Mouse (Mus musculus) heart, adult 8-10 months (tissue): ENCODE data around the gene Astn2. TPM values are rescaled to one million over a fixed set of nuclear protein-coding genes. Genes with fewer than 3 reads are reported as not detected.

ENCODE experiments used
- DNase-seq: peaks from one replicate; pipeline ENCODE4 v3.0.0; 2022; ENCODE audit warnings: low spot score
- total RNA-seq, 4 experiments: library from RNA; stranded (reverse); gene quantifications; 2 replicates each; pipeline ENCODE4 v1.2.4; 2022

The Astn2 gene
- 1 to 10 TPM in 1 of 4 experiments, under 1 TPM in 3; 0.56 to 1.0 (median 0.88) TPM for total RNA-seq

DNA sequence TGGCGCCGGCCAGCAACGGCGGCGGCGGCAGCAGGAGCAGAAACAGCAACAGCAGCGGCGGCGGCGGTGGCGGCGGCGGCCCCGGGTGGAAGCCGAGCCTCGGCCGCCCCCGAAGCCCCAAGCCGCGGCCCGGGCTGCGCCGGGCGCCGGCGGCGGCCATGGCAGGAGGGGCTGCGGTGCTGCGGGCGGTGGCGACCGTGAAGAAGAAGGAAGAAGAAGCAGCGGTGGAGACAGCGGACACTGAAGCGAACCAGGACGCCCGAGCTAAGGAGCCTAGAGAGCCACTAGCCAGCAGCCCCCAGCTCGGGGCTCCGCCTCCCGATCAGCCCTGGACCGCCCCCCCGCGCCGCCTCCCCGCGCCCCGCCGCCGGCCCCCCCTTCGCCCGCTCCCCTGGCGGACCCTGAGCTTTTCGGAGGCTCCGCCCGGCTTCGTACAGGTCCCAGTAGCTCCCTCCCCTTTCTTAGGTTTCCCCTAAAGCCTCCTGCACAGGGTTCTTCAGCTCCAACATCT is at the start of gene Astn2:
TSS of gene Astn2 (minus strand) at position 411 of the 511 bp plus-strand sequence.
- DNase-seq = no peak

DNA sequence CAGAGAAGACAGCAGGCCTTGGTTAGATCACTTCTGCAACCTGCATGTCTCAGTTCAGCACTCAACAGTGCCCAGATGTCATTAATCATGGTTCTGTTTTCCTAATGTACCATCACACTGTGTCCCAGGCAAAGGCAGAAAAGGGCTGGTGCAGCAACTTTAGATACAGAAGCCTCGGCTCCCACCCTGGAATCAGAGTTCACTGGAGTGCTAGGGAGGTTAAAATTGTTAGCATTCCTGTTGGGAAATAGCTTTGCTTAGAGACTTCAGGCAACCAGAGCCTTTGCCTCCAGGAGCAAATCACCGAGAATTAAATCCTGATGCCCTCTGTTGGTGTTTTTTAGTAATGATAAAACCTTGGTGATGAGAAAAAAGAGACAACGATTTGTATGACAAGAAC is 45.7 kb upstream of the Astn2 start:
- DNase-seq = no peak

DNA sequence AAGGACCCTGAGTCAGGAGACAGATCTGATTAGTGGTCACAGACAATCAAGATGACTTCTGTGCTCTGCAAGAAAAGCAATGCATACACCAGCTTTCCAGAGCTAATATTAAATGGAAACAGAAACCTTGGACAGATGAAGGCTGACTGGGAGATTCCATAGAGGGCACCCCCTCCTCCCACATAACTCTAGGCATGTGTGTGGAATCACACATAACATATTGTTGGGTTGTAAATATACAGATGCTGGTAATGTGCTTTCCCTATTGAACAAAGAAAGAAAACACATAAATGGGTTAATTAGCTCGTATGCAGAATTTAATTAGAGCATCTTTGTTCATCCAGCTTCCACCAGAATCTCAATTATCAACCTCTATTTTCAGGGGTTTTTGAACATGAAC is 26.8 kb upstream of the Astn2 start:
- DNase-seq = no peak

DNA sequence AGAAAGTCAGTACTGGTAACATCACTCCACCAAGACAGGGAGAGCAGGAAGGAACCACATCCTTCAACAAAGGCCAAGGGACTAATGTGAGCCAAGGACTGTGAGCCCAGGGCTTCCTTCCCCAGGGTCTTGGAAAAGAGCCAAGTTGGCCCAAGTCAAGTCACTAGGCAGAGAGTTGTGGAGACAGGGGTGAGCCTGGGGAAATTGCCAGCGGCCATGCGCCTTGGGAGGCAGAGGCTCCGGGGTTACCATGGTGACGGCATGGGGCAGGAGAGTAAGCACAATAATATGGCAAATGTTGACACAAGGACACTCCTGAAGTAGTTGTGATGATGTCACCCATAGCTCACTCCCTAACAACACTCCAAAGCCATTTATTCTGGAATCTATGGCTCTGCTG is 21.4 kb upstream of the Astn2 start:
- peak; percentile 29 for DNase-seq

DNA sequence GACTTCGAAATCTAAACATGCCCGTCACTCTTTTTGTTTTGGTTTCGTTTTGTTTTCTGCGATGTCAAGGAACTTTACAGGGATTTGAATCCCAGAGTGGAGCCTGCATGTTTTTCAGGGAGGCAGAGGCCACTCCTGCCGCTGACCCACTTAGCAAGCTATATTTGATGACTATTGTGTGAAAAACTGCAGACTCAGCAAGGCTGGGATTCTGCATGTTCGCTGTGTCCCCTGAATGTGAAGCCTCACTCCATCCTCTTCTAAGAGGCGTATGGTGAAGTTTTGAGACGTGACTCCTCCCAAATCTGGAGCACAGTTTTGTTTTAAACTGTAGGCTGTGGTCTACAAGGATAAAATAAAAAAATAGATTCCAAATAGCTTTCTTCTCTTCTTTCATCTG is 10.4 kb upstream of the Astn2 start:
- no peak for DNase-seq

DNA sequence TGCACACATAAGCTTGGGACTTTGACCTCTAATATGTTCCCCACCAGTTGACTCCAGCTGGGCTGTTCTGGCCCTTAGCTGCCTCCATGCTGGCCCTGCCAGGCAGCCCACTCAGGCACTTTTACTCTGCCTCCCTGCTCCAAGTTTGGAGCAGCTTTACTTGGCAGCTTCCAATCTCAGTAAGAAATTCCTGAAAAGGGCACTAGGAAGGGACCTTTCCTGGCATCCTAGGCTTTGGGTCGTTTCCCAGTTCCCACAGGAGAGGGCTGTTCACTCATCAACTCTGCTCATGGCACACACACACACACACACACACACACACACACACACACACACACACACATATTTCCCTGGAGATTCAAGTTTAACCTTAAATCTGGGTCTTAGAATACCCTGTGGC is 675 bp upstream of the Astn2 start:
- DNase-seq = no peak

DNA sequence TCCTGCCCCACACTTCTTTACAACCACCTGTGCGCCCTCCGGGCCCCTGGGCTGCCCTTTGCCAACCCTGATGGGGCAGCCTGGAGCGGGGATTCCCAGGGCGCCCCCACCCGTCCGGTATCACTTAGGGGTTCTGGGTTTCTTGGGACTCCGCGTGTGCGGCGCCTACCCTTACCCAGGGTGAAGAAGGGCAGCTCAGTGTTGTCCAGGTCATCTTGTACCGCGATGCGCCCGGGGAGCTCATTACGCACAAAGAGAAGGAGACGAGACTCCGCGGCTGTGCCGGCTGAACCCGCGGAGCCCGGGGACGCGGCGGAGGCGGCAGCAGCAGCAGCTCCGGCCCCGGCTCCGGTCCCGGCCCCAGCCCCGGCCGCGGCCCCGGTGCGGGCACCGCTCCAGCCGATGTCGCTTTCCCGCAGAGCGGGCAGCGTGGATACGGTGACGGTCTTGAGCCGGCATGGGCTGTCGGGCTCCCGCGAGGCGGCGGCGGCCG is 657 bp downstream of the Astn2 start:
- DNase-seq = no peak

DNA sequence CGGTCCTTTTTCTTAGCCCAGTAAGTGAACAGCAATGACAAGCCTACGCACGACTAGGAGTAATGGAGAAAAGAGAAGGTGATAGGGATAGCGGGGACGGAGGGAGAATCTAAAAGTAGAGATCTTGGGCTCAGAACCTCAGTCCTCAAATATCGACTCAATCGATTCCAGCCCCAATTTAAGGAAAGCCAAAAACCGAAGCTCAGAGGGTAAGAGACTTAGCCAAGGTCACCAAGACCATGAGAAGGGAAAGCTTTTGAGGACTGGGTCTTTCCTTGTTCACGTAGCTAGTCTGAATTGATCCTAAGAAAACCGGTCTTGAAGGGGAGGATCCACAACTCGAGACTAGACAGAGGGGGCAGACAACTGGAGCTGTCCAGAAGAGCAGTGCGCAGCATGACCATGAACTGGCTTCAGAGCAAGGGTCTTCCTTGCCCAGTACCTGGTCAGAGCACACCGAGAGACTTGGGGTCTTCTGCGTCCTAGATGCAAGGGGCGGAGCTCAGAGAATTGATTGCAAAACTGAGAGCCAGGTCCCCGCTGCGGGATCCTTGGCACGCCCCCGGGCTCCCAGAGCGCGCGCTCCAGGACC is 1.2 kb downstream of the Astn2 start:
- no peak for DNase-seq

DNA sequence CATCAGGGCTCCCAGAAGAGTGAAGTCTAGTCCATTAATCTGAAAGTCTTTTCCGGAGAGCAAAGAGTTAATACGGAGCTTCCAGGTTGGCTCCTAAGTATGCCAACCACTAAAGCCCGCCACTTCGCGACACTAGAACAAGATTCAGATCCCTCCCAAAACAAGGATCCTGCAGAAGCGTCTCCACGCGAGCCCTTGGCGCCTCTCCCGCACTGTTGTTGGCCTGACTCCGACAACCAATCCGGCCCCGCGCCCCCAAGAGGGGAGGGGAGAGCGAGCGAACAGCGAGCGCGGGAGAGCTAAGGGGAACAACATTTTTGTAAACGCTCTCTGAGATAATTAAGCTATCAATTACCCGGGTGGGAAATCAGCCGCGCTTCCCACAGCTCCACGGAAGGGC is 1.8 kb downstream of the Astn2 start:
- DNase-seq = no peak

DNA sequence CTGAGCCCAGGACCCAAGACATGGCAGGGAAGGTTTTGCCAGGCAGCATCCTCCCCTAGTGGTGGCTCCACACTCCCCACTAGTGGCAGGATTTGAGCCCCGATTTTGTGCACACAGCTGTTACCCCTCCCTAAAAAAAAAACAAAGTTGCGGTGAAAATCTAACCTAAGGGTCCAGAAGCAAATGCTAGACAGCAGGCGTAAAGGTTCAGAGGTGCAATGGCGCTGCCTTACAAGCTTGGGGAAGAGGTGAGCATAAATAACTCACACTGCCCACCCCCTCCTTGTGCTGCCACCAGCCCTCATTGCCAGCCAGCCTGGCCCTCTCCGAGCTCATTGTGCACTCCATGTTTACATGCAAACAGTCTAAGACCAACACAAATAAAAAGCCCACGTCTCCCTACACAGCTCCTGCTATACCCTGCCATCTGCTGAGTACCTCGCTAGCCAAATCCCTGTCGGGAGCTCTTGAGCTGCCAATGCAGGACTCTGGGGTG is 3.2 kb downstream of the Astn2 start:
- DNase-seq = no peak

DNA sequence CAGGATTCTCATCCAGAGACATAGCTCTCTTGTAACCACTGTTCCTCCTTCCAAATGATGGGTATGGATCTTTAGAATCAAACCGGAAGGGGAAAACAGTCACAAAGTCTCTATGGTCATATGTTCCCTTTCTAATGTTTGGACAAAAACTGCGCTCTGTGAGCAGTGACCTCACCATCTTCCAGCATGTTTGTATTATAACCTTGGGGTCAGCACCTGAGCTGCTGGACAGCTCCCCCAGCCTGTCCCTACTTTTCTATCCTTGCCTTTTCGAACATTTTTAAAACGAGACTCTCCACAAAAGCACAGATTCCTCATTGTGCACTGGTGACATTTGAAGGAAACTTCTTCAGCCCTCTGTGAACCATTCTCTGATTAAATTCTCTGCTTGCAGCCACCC is 5.3 kb downstream of the Astn2 start:
- DNase-seq = no peak

DNA sequence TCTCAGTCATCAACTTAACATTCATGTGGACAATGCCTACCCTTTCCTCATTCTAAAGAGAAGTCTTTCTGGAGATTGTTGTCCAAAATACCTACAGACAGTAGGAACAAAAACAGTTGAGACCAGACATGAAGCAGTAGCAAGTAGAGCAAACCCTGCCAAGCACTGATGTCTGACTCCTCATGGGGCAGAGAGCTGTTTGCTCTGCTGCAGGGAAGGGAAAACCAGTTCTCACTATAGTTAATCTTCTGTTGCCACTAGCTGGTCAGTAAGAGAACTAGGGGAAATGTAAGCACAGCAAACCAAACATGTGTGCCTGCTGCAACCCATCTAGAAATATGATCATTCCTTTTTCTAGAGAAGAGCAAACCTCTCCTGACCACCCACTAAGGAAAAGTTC is 7.2 kb downstream of the Astn2 start:
- no peak for DNase-seq

DNA sequence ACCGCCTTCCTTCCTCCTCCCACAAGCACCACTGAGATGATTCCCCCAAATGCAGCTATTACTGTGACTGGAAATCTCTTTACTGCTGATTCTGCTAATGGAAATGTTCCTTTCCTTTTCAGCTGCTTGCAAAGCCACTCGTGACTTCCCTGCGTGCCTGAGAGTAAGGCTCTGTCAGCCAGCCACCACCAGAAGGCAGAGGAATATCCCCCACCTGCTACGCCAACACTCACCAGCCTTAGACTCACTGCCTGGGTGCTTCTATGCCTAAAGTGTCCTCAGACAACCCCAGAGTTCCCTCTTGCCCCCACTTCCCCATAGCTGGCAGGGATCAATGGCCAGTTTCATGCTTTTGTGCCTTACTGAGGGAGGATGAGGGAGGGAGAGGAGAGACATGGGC is 11.1 kb downstream of the Astn2 start:
- no peak for DNase-seq

DNA sequence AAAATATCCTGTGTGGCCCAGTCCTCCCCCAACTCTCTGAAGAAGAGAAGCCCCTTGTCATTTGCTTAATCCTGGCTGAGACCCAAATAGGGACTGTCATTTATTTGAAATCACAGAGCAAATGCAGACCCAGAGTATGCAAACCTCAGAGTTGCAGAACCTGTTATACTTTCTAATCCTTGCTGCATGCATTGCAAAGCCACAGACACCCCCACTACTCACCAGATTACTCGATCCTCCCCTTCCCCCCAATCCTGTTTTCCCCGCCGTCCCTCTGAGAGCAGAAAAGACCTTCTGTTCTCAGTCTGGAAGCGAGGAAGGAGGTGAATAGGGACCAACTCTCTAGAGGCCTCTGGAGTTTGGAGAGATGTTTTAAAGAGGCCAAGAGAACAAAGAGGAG is 13.9 kb downstream of the Astn2 start:
- no peak for DNase-seq

DNA sequence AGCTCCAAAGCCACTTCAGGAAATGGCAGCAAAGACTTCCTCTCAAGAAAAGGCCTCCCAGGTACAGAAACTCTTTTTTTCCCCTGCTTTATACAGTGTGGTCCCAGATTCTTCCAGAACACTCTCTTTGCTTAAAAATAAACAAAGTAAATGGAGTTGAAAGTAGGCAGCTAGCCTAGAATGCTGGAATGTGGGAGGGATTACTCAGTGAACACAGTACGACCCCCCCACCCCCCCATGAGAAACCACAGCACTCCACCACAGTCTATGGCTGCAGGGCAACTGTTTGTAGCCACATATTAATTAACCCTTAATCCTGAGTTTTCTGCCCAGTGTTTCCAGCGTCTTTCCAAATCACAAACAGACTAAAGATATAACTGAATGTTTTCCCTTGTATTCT is 25.8 kb downstream of the Astn2 start:
- DNase-seq = no peak

DNA sequence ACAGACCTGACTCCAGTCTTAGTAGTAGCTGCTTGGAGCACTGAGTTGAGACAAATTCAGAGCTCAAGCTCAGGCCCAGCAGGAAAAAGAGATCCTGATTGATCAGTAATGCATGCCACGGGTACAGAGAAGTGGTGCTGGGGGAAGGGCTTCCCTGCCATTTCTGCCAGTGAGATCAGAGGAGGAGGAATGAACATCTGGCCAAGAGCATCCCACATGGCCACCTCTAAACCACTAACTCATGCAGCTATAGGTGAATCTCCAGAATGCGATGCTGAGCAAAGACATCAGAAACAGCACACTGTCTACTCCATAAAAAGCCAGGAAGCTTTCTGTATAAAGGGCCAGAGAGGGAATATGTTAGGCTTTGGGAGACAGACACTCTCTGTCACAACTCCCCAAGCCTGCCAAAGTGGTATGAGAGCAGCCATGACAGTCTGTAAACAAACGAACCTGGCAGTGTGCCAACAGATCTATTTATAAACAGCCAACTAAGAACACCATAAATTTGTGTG is 33.8 kb downstream of the Astn2 start:
- DNase-seq = peak; percentile 8

DNA sequence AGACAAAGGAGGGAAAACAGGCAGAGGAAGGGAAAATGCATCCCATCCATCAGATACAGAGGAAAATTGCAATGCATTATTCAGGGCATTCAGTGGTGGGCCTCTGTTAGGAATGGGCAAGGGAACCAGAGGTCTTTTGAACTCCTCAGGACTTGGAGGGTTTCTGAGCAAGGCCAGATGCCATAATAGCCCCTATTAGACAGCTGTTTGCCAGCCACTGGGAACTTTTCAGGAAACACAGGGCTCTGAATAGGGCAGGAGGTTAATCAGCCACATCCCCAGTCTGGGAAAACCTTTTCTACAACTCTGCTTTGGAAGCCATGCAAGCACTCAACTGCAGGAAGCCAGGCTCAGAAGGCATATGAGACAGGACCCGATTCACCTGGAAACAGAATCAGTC is 38.9 kb downstream of the Astn2 start:
- no peak for DNase-seq

DNA sequence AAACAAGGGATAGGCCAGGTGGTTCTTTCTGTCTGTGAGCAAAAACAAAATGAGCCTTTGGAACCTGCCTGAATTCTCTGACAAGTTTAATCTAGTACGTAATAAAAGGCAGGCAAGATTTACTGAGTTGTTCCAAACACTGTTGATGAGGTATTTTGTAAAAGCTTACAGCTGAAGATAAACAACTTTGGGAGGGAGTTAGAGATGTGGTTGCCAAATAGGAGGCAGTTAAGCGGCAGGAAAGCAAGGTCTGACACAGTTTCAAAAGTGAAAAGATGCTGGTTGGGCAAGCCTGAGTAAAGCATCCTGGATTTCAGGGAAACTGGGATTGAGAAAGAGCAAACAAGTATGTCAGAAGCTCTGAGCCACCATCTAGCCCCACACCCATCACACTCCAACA is 59.8 kb downstream of the Astn2 start:
- no peak for DNase-seq

DNA sequence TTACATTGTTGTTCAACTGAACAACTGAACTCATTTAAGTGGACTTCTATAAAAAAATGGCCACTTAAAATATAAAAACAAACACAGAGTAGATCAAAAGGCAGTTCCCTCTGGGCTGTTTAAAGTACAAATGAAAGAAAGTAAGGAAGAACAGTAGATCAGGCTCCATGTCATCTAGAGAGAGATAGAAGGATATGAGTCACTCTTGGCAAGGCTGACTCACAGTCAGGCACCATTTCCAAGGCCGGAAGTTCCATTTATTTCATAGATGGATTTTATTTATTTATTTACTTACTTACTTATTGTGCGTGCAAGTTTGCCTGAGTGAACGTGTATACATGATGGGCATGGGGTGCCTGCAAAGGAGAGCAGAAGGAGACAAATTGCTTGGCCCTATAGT is 67.0 kb downstream of the Astn2 start:
- DNase-seq = no peak

DNA sequence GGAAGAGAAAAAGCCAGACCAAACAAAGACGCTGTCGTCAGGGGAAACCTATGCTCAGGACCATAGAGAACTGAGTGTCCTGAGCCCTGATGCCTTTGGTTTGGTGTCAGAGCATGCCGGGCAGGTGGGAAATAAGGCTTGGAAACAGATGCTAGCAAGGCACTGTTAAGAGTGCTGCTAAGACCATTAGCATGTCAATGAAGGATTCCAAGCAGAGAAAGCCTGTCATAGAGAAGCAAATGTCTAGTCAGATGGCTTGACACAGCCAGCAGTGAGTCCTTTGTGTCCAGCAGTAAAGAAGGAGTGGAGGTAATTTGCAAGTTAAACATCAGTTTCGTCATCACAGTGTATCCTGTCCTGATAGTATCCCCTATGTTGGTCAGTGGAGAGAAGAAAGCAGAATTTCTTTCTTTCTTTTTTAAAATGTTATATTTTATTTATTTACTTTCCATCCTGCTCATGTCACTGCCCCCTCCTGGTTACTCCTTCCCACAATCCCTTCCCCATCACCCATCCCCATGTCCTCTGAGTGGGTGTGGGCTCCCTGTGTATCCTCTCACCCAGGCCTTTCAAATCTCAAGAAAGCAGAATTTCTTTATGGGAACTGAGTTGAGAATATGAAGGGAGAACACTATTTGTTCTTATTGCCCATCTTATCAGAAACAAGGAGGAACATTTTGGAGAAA is 73.7 kb downstream of the Astn2 start:
- no peak for DNase-seq

DNA sequence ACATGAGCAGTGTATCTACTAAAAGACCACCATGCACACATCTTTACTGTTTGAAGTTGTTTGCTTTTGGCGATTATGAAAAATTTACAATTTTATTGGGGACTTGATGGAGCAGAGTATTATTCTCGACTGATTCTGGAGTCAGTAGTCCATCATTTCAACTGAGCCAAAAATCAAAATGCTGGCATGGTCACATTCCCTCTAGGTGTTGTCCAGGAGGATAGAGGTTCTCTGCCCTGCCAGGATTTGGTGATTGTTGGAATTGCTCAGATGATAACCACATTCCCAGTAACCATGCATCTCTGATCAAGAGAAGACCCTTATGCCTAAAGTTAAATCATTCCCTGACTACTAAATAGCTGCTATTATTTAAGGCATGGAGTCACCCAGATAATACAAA is 83.4 kb downstream of the Astn2 start:
- DNase-seq = no peak

DNA sequence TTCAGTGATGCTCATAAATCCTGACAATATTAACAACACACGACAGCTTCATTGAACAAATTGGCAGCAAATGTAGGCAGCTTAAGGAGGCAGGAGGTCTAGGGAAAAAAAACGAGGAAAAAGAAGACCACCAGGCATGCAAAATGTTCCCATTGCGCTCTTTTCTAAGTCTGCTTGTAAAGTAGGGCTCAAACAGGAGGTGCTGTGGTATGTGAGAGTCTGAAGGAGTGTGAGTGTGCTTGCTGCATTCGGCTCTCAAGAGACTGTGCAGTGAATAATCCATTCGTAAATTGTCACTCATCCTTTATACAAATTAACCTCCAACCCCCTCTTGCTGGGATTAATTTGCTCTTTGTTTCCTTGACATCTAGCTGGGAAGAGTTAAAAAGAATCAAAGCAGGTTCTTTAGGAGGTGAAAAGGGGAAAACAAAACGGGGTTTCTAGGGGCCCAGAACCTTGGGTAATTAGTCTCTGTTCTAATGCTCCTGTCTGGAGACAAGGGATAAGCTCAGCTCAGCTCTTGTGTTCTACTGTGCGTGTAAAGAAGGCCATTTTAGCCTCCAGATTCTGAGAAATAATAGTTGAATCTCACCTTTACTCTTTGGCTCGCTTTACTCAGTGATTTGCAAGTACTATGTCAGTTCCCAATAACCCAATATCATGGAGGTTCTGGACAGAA is 89.5 kb downstream of the Astn2 start:
- DNase-seq = no peak
